Mouse (Mus musculus) stomach, postnatal 0 days (tissue): ENCODE data around the gene Rasa2.

ENCODE experiments used
- CTCF ChIP-seq: IDR thresholded peaks from 2 replicates; pipeline ENCODE4 v1.5.1; 2016; ENCODE audit warnings: antibody characterized with exemption, low read depth, mild to moderate bottlenecking, moderate library complexity
- EP300 ChIP-seq: optimal IDR thresholded peaks from 2 replicates; pipeline ENCODE3; 2016; ENCODE audit warnings: antibody characterized with exemption

- TF ChIP-seq CTCF (peak; percentile 27; the same call in 1 of the 2 replicates), EP300 (no peak)
These were observed 67.9 kb downstream of the Rasa2 start for GRCm38 (mm10) chr9:96563501-96563900.
